Mouse (Mus musculus) monocyte, adult 2 months (primary cell): ENCODE results near the gene Adck1.

Source experiments
- DNase-seq, 2 experiments: peaks; one replicate each; pipeline ENCODE4 v3.0.0; 2022; ENCODE audit warnings: low spot score in 2 of 2, low read depth in 1 of 2

The Adck1 gene

GRCm38 (mm10) chr12:88472832-88473231 lies 112.5 kb downstream of the Adck1 start:
- DNase-seq = no peak

- no peak for DNase-seq
These were observed 113.4 kb downstream of the Adck1 start for GRCm38 (mm10) chr12:88473796-88474195.

DNA sequence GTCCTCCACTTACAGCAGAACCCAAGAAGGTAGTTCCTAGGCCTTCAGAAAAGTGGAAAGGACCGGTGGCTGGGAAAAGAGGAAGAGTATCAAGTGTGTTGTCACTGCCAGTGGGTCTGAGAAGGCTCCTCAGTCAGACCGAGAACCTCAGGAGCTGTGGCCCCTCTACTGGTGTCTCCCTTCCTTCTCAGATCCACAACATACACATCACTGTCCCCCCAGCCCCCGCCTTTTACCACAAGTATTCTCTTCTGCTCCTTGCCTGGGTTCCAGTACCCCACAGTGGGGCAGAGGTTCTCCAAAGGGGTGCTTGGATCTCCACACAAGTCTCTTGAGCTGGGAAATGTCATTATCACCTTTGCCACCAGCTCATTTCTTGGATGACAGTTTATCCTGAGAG lies 115.5 kb downstream of the Adck1 start:
- no peak for DNase-seq

GRCm38 (mm10) chr12:88476702-88477101 lies 116.3 kb downstream of the Adck1 start:
- no peak for DNase-seq

- no peak for DNase-seq
These were observed 121.3 kb downstream of the Adck1 start for GRCm38 (mm10) chr12:88481657-88482056.

DNA sequence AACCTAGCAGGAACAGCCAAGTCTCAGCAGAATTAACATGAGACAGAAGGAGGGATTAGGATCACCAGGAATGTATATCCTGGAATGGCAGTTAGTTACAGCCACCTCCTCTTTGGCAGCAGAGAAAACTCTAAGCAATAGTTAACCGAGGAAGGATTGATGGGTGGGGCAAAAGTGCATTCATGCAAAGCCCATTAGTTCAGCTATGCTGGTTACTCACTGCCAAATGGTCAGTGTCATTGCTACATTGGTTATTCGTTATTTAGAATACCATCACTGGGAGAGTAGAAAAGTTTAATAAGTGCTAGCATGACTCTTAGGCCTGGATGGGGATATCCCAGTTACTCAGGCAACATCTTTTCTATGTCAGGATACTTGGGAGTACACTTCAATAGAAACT lies 130.5 kb downstream of the Adck1 start:
- DNase-seq = no peak
